Mouse (Mus musculus) T-helper 1 cell (primary cell): Measurements from ENCODE around the gene Slc25a26.

Source experiments
- in situ Hi-C: fragments of 300-600 bp; cut with MboI, MseI; formaldehyde crosslinking; loops from one replicate; pipeline ENCODE4 v1.15.1; 2025; ENCODE audit warnings: high pct_unique_total_duplicates

Gene Slc25a26

GRCm38 (mm10) chr6:94634710-94635109 lies 134.6 kb downstream of the Slc25a26 start:
- in situ Hi-C loops = no loop called here

GRCm38 (mm10) chr6:94635343-94635742 lies 135.2 kb downstream of the Slc25a26 start:
- in situ Hi-C loops = no loop called here

- in situ Hi-C loops = no loop called here
These were observed 136.9 kb downstream of the Slc25a26 start for GRCm38 (mm10) chr6:94637024-94637434.

GRCm38 (mm10) chr6:94640297-94640696 lies 140.2 kb downstream of the Slc25a26 start:
- in situ Hi-C loops = no loop called here

GRCm38 (mm10) chr6:94642048-94642447 lies 141.9 kb downstream of the Slc25a26 start:
- in situ Hi-C loops = no loop called here

GRCm38 (mm10) chr6:94643989-94644388 lies 143.9 kb downstream of the Slc25a26 start:
- in situ Hi-C loops = no loop called here

- in situ Hi-C loops = no loop called here
These were observed 144.5 kb downstream of the Slc25a26 start for GRCm38 (mm10) chr6:94644641-94645040.

- in situ Hi-C loops = no loop called here
These were observed 145.6 kb downstream of the Slc25a26 start for GRCm38 (mm10) chr6:94645723-94646122.

- in situ Hi-C loops = no loop called here
These were observed 146.2 kb downstream of the Slc25a26 start for GRCm38 (mm10) chr6:94646274-94646863.

GRCm38 (mm10) chr6:94646902-94647301 lies 146.8 kb downstream of the Slc25a26 start:
- in situ Hi-C loops = no loop called here

- in situ Hi-C loops = no loop called here
These were observed 147.7 kb downstream of the Slc25a26 start for GRCm38 (mm10) chr6:94647574-94648430.

- in situ Hi-C loops = no loop called here
These were observed 148.4 kb downstream of the Slc25a26 start for GRCm38 (mm10) chr6:94648496-94648895.

- in situ Hi-C loops = no loop called here
These were observed 149.5 kb downstream of the Slc25a26 start for GRCm38 (mm10) chr6:94649637-94650036.

- in situ Hi-C loops = no loop called here
These were observed 151.4 kb downstream of the Slc25a26 start for GRCm38 (mm10) chr6:94651541-94651940.

GRCm38 (mm10) chr6:94652659-94653213 lies 152.6 kb downstream of the Slc25a26 start:
- in situ Hi-C loops = no loop called here

- in situ Hi-C loops = no loop called here
These were observed 153.5 kb downstream of the Slc25a26 start for GRCm38 (mm10) chr6:94653388-94654316.
